Mouse (Mus musculus) G1E (cell line): ENCODE measurements around the gene Tapbpl.

ENCODE experiments used
- CTCF ChIP-seq: IDR thresholded peaks from 2 replicates; pipeline ENCODE4 v1.5.1; 2012; ENCODE audit warnings: low read depth, low read length, inconsistent platforms, mixed read lengths
- GATA1 ChIP-seq: IDR thresholded peaks from 2 replicates; pipeline ENCODE4 v1.6.1; 2012; ENCODE audit warnings: borderline replicate concordance, low read length, inconsistent platforms, mixed read lengths
- POLR2AphosphoS5 ChIP-seq: IDR thresholded peaks from 2 replicates; pipeline ENCODE4 v1.6.1; 2012; ENCODE audit warnings: low read depth, low read length, inconsistent platforms; ENCODE audit not compliant: insufficient replicate concordance
- TAL1 ChIP-seq: conservative IDR thresholded peaks from 2 replicates; pipeline ENCODE4 v1.6.1; 2012; ENCODE audit warnings: low read depth, low read length, inconsistent platforms, mixed read lengths

- TF ChIP-seq CTCF (no peak), GATA1 (no peak), TAL1 (no peak), POLR2AphosphoS5 (no peak)
These were observed 40.8 kb downstream of the Tapbpl start for GRCm38 (mm10) chr6:125190816-125191215.
